Mouse (Mus musculus) small intestine, adult 10 weeks (tissue): ENCODE results near the gene Steap2. TPM values are rescaled to one million over a fixed set of nuclear protein-coding genes. Genes with fewer than 3 reads are reported as not detected.

ENCODE experiments used
- polyA plus RNA-seq: library from polyadenylated mRNA; stranded (reverse); fragments of 350-450 nt; fragmentation: Illumina TruSeq; extraction: RNeasy Lipid Tissue Mini Kit (QIAGEN cat#74804); gene quantifications from one replicate; pipeline ENCODE4 v1.2.3, GENCODE M21; 2014; ENCODE audit warnings: low replicate concordance

Steap2 gene
- 10.5 TPM for polyA plus RNA-seq

DNA sequence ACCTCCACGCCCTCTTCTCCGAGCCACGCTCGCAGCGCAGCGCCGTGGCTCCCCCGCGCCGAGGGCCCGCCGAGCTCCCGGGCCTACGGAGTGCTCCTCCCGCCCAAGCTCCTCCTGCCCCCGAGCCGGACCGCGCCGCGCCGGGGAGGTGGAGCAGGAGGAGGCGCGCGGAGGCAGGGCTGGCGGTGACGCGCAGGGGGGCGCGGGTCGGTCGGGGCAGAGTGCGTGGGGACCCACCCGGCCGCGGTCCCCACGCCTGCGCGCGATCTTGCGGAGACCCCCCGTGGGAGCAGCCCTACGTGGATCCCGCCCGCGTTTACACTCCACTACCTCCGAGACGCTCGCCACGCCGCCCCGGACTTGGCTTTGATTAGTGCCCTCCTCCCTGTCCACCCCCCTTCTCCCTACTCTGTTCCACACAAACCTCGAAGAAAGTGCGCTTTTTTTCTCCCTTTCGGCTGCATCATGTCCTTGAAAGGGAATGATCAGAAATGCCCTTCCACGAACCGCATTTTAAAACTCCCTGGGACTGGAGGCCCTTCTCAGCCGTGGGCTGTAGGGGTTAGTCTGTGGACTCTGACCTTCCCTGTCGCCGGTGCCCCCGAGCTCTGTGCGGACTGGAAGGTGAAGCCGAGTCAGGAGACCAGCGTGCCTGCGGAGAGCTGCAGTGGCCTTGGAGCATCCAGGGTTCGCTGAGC is at the start of gene Steap2:
Steap2 (minus strand) TSS at position 623 of the 698 bp plus-strand sequence.

GRCm38 (mm10) chr5:5663655-5664370 is 30.6 kb downstream of the Steap2 start, which contains the start of gene Cfap69:
TSS of gene Cfap69 (minus strand) at chr5:5664239.

Other genes with a start within 250 kb of the Steap2 start
- gene 1700015F17Rik, start 215.4 kb downstream of the Steap2 start, polyA plus RNA-seq: not detected
- 83.9 TPM for gene Cldn12, start 179.6 kb downstream of the Steap2 start, polyA plus RNA-seq
- 35.4 TPM for gene Gtpbp10, start 135.0 kb downstream of the Steap2 start, polyA plus RNA-seq
- gene Gm8773, start 120.8 kb downstream of the Steap2 start, polyA plus RNA-seq: 0.71 TPM
- 2.3 TPM for gene Cfap69, start 30.3 kb downstream of the Steap2 start, polyA plus RNA-seq
- gene Steap1, start 54.7 kb upstream of the Steap2 start, polyA plus RNA-seq: 2.3 TPM